Mouse (Mus musculus) megakaryocyte, adult 5-6 weeks (primary cell): Measurements from ENCODE around the gene Sirt6. TPM values are rescaled to one million over a fixed set of nuclear protein-coding genes. Genes with fewer than 3 reads are reported as not detected.

Experiments
- ATAC-seq: 2 replicates; pipeline ENCODE4 v1.8.0; 2016; ENCODE audit warnings: mild to moderate bottlenecking, inconsistent platforms; ENCODE audit not compliant: poor library complexity, severe bottlenecking
- total RNA-seq, 2 experiments: library from RNA; stranded (forward) in 1 of 2; stranded (reverse) in 1 of 2; fragments of 153-499, 151-499 nt in 1 of 2; fragments of 221-1000, 200-1000 nt in 1 of 2; gene quantifications; 2 replicates each; pipeline versions ENCODE4 v1.2.3 to v1.2.4; 2015 to 2017

The Sirt6 gene
- total RNA-seq, 2 experiments from 2014 or later: 2.5 to 6.3 TPM

- ATAC-seq: no peak
Measured at GRCm38 (mm10) chr10:81596611-81597010, 31.0 kb downstream of the Sirt6 start.

DNA sequence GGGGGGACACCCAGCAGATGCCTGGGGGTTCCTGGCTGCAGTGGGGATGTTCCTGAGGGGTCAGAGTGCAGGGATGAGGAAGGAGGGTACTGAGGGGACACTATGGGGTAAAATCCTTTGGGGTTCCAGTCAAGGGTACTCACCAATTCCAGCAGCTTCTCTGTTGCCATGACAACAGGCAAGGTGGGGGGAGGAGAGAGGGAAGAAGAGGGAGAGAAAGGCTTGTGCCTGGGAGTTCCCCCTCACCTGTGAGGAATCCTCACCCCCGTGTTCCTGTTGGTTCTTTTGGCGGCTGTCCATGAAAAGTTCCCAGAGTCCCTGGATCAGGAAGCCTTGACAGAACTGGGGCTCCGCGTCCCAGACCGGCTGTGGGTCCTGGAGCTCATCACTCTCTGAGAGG, 32.0 kb downstream of the Sirt6 start:
- no peak for ATAC-seq

GRCm38 (mm10) chr10:81593935-81594334, 33.7 kb downstream of the Sirt6 start:
- no peak for ATAC-seq

GRCm38 (mm10) chr10:81593223-81593622, 34.4 kb downstream of the Sirt6 start:
- ATAC-seq: no peak

GRCm38 (mm10) chr10:81592631-81593030, 35.0 kb downstream of the Sirt6 start:
- ATAC-seq: no peak

DNA sequence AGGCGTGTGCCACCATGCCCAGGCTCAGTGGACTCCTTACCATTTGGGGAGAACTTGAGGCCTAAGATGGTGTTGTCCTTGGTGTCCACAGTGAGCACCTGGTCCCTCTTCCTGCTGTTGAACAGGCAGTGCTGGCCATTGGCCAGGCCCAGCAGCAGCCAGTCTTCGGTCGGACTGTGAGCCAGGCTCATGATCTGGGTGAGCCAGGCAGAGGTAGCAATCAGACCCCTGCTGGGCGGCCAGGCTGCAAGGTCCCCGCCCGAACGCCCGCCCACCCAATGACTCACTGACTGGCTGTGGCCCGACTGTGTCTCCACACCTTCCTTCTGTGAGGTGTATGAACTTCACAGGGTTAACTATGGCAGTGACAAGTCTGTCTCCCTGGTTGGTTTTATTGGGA, 35.8 kb downstream of the Sirt6 start:
- no peak for ATAC-seq

- ATAC-seq: no peak
Measured at GRCm38 (mm10) chr10:81588739-81589138, 38.9 kb downstream of the Sirt6 start.

DNA sequence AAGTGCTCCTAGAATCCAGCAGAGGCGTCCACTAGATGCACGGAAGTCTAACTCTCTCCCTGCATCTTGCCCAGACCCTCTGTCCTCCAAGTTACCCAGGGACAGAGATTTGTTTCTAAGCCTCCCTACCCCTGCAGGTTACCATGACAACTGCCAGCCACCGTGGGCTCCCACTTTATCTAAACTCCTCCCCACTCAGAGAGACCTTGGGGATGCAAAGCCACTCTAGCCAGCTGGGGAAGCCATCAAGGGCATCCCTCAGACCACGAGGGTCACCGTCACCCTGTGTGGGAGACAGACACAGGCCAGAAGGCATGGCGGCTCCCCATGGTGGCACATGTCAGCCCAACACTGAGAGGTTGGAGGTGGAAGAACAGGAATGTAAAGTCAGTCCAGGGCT, 44.2 kb downstream of the Sirt6 start:
- no peak for ATAC-seq

- peak; percentile 80 for ATAC-seq
Measured at GRCm38 (mm10) chr10:81580441-81581070, 47.0 kb downstream of the Sirt6 start.

DNA sequence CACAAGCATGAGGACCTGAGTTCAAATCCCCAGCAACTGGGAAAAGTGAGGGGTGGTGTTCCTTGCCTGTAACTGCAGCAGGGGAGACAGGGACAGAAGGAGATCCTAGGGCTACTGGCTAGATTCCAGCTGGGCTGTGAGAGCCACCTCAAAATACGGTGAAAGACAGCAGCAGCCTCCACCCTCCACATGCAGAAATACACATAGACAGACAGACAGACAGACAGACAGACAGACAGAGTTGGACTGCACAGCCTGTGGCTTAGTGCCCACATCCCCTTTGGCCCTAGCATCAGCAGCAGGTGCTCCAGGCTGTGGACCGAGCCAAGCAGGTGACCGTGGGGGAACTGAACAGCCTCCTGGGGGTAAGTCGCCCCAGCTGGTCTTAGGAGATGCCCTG, 47.6 kb downstream of the Sirt6 start:
- ATAC-seq: no peak

DNA sequence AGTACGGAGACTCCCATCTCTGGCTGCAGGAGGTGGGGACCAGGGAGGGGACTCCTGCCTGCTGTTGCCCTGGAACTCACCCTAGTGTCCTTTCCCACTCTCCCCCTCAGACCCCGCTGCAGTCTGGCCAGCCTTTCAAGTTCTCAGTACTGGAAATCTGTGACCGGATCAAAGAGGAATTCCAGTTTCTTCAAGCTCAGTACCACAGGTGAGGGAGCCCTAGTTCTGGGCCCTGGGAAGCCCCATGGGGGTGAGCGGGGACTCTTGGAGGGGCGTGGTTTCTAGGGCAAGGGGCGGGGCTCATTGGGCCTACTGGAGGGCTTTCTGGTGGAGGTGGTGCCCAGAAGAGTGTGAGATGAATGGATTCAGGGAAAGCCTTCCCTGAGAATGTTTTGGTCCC, 51.9 kb downstream of the Sirt6 start:
- no peak for ATAC-seq

- ATAC-seq: no peak
Measured at GRCm38 (mm10) chr10:81575208-81575631, 52.4 kb downstream of the Sirt6 start.

DNA sequence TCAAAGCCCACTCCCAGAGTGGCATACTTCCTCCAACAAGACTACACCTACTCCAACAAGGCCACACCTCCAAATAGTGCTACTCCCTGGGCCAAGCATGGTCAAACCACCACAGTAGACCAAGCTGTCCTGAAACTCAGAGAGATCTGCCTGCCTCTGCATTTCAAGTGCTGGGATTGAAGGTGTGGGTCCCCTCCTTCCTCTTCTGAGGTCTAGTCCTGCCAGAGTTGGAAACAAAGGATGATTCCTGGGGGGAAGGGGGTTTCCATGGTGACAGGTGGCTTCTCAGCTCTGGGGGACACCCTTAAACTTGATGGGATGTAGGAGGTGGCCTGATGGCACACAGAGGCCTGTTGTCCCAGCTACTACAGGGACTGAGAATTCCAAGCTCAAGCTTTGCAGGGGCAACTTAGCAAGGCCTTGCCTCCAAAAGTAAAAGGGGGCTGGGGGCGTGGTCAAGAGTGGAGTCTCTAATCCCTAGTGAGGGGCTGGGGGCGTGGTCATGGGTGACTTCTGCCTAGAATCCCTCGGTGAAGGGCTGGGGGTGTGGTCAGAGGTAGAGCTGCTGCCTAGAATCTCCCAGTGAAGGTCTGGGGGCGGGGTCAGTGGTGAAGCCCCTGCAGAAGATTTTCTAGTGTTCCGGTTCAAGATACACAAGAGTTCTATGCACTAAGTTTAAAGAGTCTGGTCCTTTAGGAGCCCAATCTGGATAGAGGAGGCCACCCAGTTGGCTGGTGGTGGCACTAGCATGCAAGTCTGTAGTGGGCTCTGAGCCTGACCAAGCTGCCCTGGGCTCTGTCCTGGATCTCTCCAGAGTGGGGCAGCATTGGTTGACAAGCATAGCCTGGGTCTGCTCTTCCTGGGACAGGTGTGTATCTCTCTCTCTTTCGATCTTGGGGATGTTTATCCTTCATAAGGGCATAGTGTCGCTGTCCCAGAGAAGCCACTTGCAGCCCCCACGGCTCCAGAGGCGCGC, 53.2 kb downstream of the Sirt6 start, which contains the start of gene Tle2:
TSS of gene Tle2 (plus strand) at position 481 of the 976 bp plus-strand sequence.
- ATAC-seq: no peak

DNA sequence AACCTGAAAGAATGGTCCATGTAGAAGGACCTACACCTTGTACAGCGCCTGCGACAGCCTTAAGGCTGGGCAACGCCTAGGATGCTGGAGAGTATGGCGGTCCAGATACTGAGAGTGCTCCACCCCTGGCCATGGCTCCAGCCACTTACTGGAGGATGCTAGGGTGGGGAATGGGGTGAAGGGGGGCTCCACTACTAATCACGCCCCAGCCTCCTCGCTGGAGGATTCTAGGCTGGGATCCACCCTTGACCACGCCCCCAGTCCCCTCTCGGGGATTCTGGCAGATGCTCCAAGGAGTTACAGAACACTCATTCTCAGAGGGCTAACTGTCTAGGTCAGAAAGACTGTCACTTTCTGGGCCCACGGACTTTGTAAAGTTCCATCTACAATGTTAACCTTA, 54.6 kb downstream of the Sirt6 start:
- ATAC-seq: no peak

- no peak for ATAC-seq
Measured at GRCm38 (mm10) chr10:81572133-81572671, 55.4 kb downstream of the Sirt6 start.

Other genes with a start within 250 kb of the Sirt6 start
- 22.7 and 23.8 TPM in 2 replicates for gene Fzr1, start 249.3 kb downstream of the Sirt6 start, total RNA-seq (2015)
- gene Fzr1, start 249.3 kb downstream of the Sirt6 start, total RNA-seq (2017): 20.9 and 24.0 TPM in 2 replicates
- 5.4 and 5.7 TPM in 2 replicates for gene Dohh, start 243.4 kb downstream of the Sirt6 start, total RNA-seq (2015)
- 21.9 and 42.4 TPM in 2 replicates for gene Dohh, start 243.4 kb downstream of the Sirt6 start, total RNA-seq (2017)
- gene Gm48551, start 243.3 kb downstream of the Sirt6 start, total RNA-seq (2015): 0.83 and 2.9 TPM in 2 replicates
- gene Gm48551, start 243.3 kb downstream of the Sirt6 start, total RNA-seq (2017): 0.33 TPM in 1 of 2 replicates, not detected in the other
- not detected in 2 replicates for gene Gm48552, start 238.8 kb downstream of the Sirt6 start, total RNA-seq (2015)
- 0.26 and 1.4 TPM in 2 replicates for gene Gm48552, start 238.8 kb downstream of the Sirt6 start, total RNA-seq (2017)
- 30.6 and 34.0 TPM in 2 replicates for gene Smim24, start 234.7 kb downstream of the Sirt6 start, total RNA-seq (2015)
- 6.5 and 11.5 TPM in 2 replicates for gene Smim24, start 234.7 kb downstream of the Sirt6 start, total RNA-seq (2017)
- 51.4 and 54.5 TPM in 2 replicates for gene Nfic, start 172.2 kb downstream of the Sirt6 start, total RNA-seq (2015)
- 6.2 and 8.6 TPM in 2 replicates for gene Nfic, start 172.2 kb downstream of the Sirt6 start, total RNA-seq (2017)
- gene Celf5, start 145.1 kb downstream of the Sirt6 start, total RNA-seq (2015): not detected in 2 replicates
- 0.24 TPM in 1 of 2 replicates, not detected in the other for gene Celf5, start 145.1 kb downstream of the Sirt6 start, total RNA-seq (2017)
- 55.8 and 62.8 TPM in 2 replicates for gene Ncln, start 131.4 kb downstream of the Sirt6 start, total RNA-seq (2015)
- gene Ncln, start 131.4 kb downstream of the Sirt6 start, total RNA-seq (2017): 72.4 and 76.3 TPM in 2 replicates
- gene S1pr4, start 127.7 kb downstream of the Sirt6 start, total RNA-seq (2015): 22.8 and 23.9 TPM in 2 replicates
- 28.1 and 29.3 TPM in 2 replicates for gene S1pr4, start 127.7 kb downstream of the Sirt6 start, total RNA-seq (2017)
- 34.3 and 35.9 TPM in 2 replicates for gene Gna15, start 103.6 kb downstream of the Sirt6 start, total RNA-seq (2015)
- gene Gna15, start 103.6 kb downstream of the Sirt6 start, total RNA-seq (2017): 31.5 and 42.4 TPM in 2 replicates
- 4.9 and 7.8 TPM in 2 replicates for gene Gna11, start 82.6 kb downstream of the Sirt6 start, total RNA-seq (2015)
- gene Gna11, start 82.6 kb downstream of the Sirt6 start, total RNA-seq (2017): 7.1 and 8.1 TPM in 2 replicates
- gene Aes, start 68.3 kb downstream of the Sirt6 start, total RNA-seq (2015): 345 and 384 TPM in 2 replicates
- gene Aes, start 68.3 kb downstream of the Sirt6 start, total RNA-seq (2017): 238 and 282 TPM in 2 replicates
- 1.1 and 3.3 TPM in 2 replicates for gene Tle2, start 53.2 kb downstream of the Sirt6 start, total RNA-seq (2015)
- 0.51 and 1.8 TPM in 2 replicates for gene Tle2, start 53.2 kb downstream of the Sirt6 start, total RNA-seq (2017)
- gene Tle6, start 26.7 kb downstream of the Sirt6 start, total RNA-seq (2015): 1.9 and 8.9 TPM in 2 replicates
- gene Tle6, start 26.7 kb downstream of the Sirt6 start, total RNA-seq (2017): 6.5 and 11.4 TPM in 2 replicates
- gene BC025920, start 21.5 kb downstream of the Sirt6 start, total RNA-seq (2015): 1.7 and 2.0 TPM in 2 replicates
- 2.3 and 2.4 TPM in 2 replicates for gene BC025920, start 21.5 kb downstream of the Sirt6 start, total RNA-seq (2017)
- 1.0 and 1.1 TPM in 2 replicates for gene Ankrd24, start 743 bp upstream of the Sirt6 start, total RNA-seq (2015)
- gene Ankrd24, start 743 bp upstream of the Sirt6 start, total RNA-seq (2017): 1.7 and 1.8 TPM in 2 replicates
- 3.0 and 5.4 TPM in 2 replicates for gene Gm10778, start 21.3 kb upstream of the Sirt6 start, total RNA-seq (2015)
- 3.4 and 4.9 TPM in 2 replicates for gene Gm10778, start 21.3 kb upstream of the Sirt6 start, total RNA-seq (2017)
- gene Zfp433, start 77.0 kb upstream of the Sirt6 start, total RNA-seq (2015): 16.6 and 23.7 TPM in 2 replicates
- gene Zfp433, start 77.0 kb upstream of the Sirt6 start, total RNA-seq (2017): 7.9 and 13.9 TPM in 2 replicates
- gene Gm3055, start 143.4 kb upstream of the Sirt6 start, total RNA-seq (2015): 1.3 and 4.1 TPM in 2 replicates
- 0.89 and 2.3 TPM in 2 replicates for gene Gm3055, start 143.4 kb upstream of the Sirt6 start, total RNA-seq (2017)
- gene Gm4767, start 184.4 kb upstream of the Sirt6 start, total RNA-seq (2015): 1.2 and 2.6 TPM in 2 replicates
- not detected in 2 replicates for gene Gm4767, start 184.4 kb upstream of the Sirt6 start, total RNA-seq (2017)
- gene Gm32687, start 236.1 kb upstream of the Sirt6 start, total RNA-seq (2015): 2.3 and 4.9 TPM in 2 replicates
- gene Gm32687, start 236.1 kb upstream of the Sirt6 start, total RNA-seq (2017): 2.0 and 8.3 TPM in 2 replicates